Mouse (Mus musculus) ES-Bruce4 (cell line): ENCODE data around the gene Hoxc6. TPM values are rescaled to one million over a fixed set of nuclear protein-coding genes. Genes with fewer than 3 reads are reported as not detected.
A peak's percentile ranks its signal among the peaks of the same experiment; 100 is the strongest.

ENCODE experiments used
- H3K27ac ChIP-seq: 2 replicates; pipeline ENCODE4 v1.5.1; 2012; ENCODE audit warnings: low read length, inconsistent platforms; ENCODE audit not compliant: insufficient read depth
- H3K27me3 ChIP-seq: 2 replicates; pipeline ENCODE4 v1.6.1; 2012; ENCODE audit warnings: mild to moderate bottlenecking, low read length, inconsistent platforms; ENCODE audit not compliant: control insufficient read depth, poor library complexity, insufficient read depth, severe bottlenecking
- H3K36me3 ChIP-seq: 2 replicates; pipeline ENCODE4 v1.6.1; 2012; ENCODE audit warnings: inconsistent platforms, mild to moderate bottlenecking, low read length, moderate library complexity; ENCODE audit not compliant: control insufficient read depth, poor library complexity, insufficient read depth, severe bottlenecking
- H3K4me1 ChIP-seq: one replicate; pipeline ENCODE4 v1.8.1; 2011; ENCODE audit warnings: low read length; ENCODE audit not compliant: control insufficient read depth, insufficient read depth
- H3K4me3 ChIP-seq: 2 replicates; pipeline ENCODE4 v1.5.1; 2011; ENCODE audit warnings: low read depth, mild to moderate bottlenecking, low read length
- H3K9ac ChIP-seq: 2 replicates; pipeline ENCODE4 v1.6.1; 2012; ENCODE audit warnings: low read depth, mild to moderate bottlenecking, inconsistent platforms; ENCODE audit not compliant: poor library complexity, severe bottlenecking
- H3K9me3 ChIP-seq: replicated peaks from 2 replicates; pipeline ENCODE4 v1.6.1; 2012; ENCODE audit warnings: mild to moderate bottlenecking, low read length, inconsistent platforms; ENCODE audit not compliant: control insufficient read depth, poor library complexity, insufficient read depth, severe bottlenecking
- CTCF ChIP-seq: IDR thresholded peaks from one replicate; pipeline ENCODE4 v1.8.1; 2011; ENCODE audit warnings: low read depth, low read length
- EP300 ChIP-seq: IDR thresholded peaks from 2 replicates; pipeline ENCODE4 v1.6.1; 2011; ENCODE audit warnings: low read depth, low read length; ENCODE audit not compliant: insufficient read depth
- POLR2A ChIP-seq: IDR thresholded peaks from one replicate; pipeline ENCODE4 v1.8.1; 2011; ENCODE audit warnings: low read length; ENCODE audit not compliant: insufficient read depth
- polyA plus RNA-seq: library from polyadenylated mRNA; stranded (reverse); fragments of >200 nt; gene quantifications from 2 replicates; pipeline ENCODE4 v1.2.4, GENCODE M21; 2011; ENCODE audit warnings: low read depth; ENCODE audit not compliant: missing spikeins, insufficient read depth, insufficient read length

Hoxc6 gene
- polyA plus RNA-seq, 1 experiment = 1.3 TPM

DNA sequence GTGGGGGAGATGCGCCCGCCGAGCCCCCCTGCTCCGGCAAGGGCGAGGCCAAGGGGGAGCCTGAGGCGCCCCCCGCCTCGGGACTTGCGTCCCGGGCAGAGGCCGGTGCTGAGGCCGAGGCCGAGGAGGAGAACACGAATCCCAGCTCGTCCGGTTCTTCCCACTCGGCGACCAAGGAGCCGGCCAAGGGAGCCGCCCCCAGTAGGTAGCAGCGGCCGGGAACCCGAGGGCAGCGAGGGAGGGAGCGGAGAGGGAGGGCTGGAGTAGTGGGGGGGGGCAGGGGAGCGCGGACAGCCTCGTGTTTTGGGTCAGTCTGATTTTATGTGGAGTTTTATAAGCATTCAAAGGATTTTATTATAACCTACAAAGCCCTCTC lies 43.1 kb upstream of the Hoxc6 start:
- Histone ChIP-seq H3K9me3 (no peaks in the 10 kb centered on the region), H3K4me1 (no peaks in the 10 kb centered on the region), H3K9ac (peak overlapping the region; percentile 24; the same call in 1 of the 2 replicates), H3K27me3 (peaks cover 73% of the 10 kb centered on the region), H3K36me3 (no peaks in the 10 kb centered on the region), H3K27ac (no peak overlapping the region), H3K4me3 (peak overlapping the region; percentile 45; the same call in 1 of the 2 replicates)
- no peak for TF ChIP-seq CTCF
- TF ChIP-seq EP300 = no peak
- no peak for TF ChIP-seq POLR2A

DNA sequence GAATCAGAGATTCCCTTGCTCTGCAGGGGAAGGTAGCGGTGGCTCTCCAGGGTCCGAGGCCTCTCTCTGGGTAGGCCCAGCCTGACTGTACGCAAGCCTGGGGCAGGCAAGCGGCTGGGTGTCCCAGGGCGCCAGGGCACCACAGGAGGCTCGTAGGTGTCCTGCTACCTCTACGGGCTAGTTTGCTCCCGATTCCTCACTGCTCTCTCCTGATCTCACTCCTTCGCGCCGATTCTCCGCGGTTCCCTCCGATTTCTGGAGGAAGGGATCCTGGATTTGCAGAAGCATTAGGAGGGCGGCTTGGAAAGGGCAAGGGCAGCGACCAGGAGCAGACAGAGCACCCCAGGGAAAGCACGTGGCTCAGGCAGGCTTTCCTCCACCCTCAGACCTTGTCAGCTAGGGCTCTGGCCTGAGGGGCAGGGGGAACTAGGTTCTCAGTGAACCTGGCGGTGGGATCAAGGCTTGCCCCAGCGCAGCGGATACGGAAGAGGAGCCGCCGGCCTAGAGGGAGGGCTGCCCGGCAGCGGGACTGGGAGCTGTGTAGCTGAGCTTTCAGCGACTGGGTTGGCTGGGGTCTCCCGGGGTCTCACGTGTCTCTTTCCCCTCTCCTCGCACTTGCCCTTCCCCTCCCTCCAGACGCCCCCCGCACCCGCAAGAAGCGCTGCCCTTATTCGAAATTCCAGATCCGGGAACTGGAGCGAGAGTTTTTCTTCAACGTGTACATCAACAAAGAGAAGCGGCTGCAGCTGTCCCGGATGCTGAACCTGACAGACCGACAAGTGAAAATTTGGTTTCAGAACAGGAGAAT lies 42.0 kb upstream of the Hoxc6 start:
- Histone ChIP-seq H3K36me3 (no peaks in the 10 kb centered on the region), H3K27ac (no peak overlapping the region), H3K9me3 (no peaks in the 10 kb centered on the region), H3K4me1 (no peaks in the 10 kb centered on the region), H3K4me3 (peak overlapping the region; percentile 41), H3K9ac (no peak overlapping the region), H3K27me3 (peaks cover 75% of the 10 kb centered on the region)
- TF ChIP-seq CTCF = no peak
- no peak for TF ChIP-seq POLR2A
- TF ChIP-seq EP300 = no peak

DNA sequence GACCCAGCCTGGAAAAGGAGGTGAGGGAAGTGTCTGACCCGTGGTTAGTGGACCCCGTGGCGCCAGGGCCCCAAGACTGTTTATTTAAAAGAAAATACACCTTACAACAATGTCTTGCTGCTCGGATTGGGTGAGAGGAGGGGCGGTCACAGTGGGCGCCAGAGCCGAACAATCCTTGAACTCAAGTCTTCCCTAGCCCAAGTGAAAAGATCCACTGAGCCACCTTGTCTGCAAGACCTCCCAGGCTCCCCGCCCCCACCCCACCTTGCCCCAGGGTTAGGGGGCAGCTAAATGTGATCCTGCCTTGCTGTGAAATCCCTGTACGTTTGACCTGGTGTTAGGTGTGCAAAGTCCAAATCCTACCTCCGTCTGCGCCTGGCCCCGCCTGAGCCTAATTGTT lies 41.2 kb upstream of the Hoxc6 start:
- Histone ChIP-seq H3K9ac (no peak overlapping the region), H3K36me3 (no peaks in the 10 kb centered on the region), H3K27me3 (peaks cover 77% of the 10 kb centered on the region), H3K9me3 (no peaks in the 10 kb centered on the region), H3K4me3 (no peak overlapping the region), H3K4me1 (no peaks in the 10 kb centered on the region), H3K27ac (no peak overlapping the region)
- TF ChIP-seq CTCF = no peak
- TF ChIP-seq EP300 = no peak
- TF ChIP-seq POLR2A = no peak

DNA sequence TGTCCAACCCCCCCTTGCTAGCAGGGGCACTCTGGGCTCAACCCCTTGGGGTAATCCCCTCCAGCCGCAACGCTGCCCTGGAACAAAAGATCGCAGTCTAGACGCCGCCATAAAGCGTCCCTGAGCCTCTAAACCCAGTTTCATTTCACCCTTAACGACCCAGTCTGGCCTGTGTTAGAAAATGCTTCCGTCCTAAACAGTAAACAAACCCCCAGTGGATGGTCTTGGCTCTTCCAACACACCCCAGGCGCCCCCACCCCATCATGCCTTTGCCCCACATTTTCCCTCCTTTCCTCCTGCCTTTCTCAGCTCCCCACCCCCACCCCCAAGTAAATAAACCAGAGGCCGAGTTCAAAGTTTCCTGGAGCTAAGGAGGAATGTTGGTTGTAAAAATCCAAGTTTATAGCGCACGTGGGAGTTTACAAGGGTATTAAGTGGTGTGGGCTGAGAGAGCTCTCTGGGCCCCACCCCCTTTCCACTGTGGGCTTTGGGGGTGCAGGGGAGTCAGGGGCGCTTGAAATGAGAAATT lies 38.3 kb upstream of the Hoxc6 start:
- H3K9ac ChIP-seq = no peak overlapping the region
- TF ChIP-seq POLR2A = no peak
- no peak for TF ChIP-seq CTCF
- TF ChIP-seq EP300 = no peak
- H3K36me3 ChIP-seq = no peaks in the 10 kb centered on the region
- H3K4me3 ChIP-seq = no peak overlapping the region
- no peaks in the 10 kb centered on the region for H3K9me3 ChIP-seq
- no peaks in the 10 kb centered on the region for H3K4me1 ChIP-seq
- no peak overlapping the region for H3K27ac ChIP-seq
- peaks cover 64% of the 10 kb centered on the region for H3K27me3 ChIP-seq

DNA sequence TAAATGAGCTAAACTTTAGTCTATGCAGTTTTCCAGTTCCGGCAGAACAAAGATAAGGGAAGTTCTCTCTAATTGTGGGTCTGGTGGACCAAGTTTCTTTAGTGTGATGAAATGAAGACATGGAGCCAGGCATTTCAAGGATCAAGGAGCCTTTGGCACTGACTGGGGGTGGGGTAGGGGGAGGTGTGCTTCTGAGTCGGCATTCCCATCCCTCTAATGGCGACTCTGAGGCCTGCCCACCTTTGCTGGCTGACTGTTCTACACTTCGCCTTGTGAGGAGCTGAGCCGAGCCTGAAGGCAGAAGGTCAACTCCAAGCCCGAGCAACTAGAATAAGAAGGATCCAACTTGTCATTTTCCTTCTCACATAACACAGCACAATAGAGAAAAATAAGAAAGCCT lies 36.3 kb upstream of the Hoxc6 start:
- no peak overlapping the region for H3K27ac ChIP-seq
- H3K9ac ChIP-seq = no peak overlapping the region
- no peaks in the 10 kb centered on the region for H3K36me3 ChIP-seq
- no peak for TF ChIP-seq EP300
- no peak for TF ChIP-seq POLR2A
- TF ChIP-seq CTCF = no peak
- H3K4me1 ChIP-seq = no peaks in the 10 kb centered on the region
- H3K9me3 ChIP-seq = no peaks in the 10 kb centered on the region
- H3K27me3 ChIP-seq = peaks cover 58% of the 10 kb centered on the region
- no peak overlapping the region for H3K4me3 ChIP-seq

DNA sequence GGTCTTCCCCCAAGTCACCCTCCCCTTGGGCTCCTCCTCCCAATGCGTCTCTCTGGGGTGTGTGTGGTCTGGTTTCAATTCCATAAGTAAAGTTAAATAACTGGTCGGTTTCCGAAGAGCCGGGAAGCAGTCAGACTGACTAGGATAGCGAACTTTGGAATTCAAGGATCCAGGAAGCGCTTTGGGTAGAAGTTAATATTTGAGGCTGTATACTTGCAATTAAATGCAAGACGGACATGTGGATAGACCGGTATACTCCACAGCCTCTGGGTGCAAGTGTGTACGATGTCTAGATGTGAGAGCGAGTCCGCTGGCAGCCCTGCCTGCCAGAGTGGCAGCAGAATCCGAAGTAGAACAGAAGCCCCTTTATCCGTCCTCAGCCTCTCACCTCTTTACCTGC lies 35.6 kb upstream of the Hoxc6 start:
- Histone ChIP-seq H3K9ac (no peak overlapping the region), H3K4me1 (no peaks in the 10 kb centered on the region), H3K4me3 (no peak overlapping the region), H3K27me3 (peaks cover 51% of the 10 kb centered on the region), H3K9me3 (no peaks in the 10 kb centered on the region), H3K27ac (no peak overlapping the region), H3K36me3 (no peaks in the 10 kb centered on the region)
- no peak for TF ChIP-seq CTCF
- TF ChIP-seq POLR2A = no peak
- no peak for TF ChIP-seq EP300
